Mouse (Mus musculus) testis, adult 2 months (tissue): ENCODE results near the gene Fscn2.

Experiments used
- CTCF ChIP-seq: fragments of 200-500 bp; IDR thresholded peaks from 2 replicates; pipeline ENCODE4 v1.5.1; 2012; ENCODE audit warnings: low read depth, mild to moderate bottlenecking, inconsistent platforms, low read length, moderate library complexity; ENCODE audit not compliant: control insufficient read depth, insufficient read depth, insufficient replicate concordance
- POLR2A ChIP-seq: fragments of 200-500 bp; IDR thresholded peaks from 2 replicates; pipeline ENCODE4 v1.6.1; 2012; ENCODE audit warnings: low read depth, mild to moderate bottlenecking, inconsistent platforms, low read length, moderate library complexity; ENCODE audit not compliant: control insufficient read depth

GRCm38 (mm10) chr11:120315832-120316689 lies 45.3 kb upstream of the Fscn2 start:
- TF ChIP-seq CTCF (no peak), POLR2A (peak; percentile 91)
